Mouse (Mus musculus): ENCODE data around the gene Olfr373. TPM values are rescaled to one million over a fixed set of nuclear protein-coding genes. Genes with fewer than 3 reads are reported as not detected.

Olfr373 gene
- polyA plus RNA-seq (2012; rRNA removed; ENCODE audit: low replicate concordance): not detected in 2 replicates

DNA sequence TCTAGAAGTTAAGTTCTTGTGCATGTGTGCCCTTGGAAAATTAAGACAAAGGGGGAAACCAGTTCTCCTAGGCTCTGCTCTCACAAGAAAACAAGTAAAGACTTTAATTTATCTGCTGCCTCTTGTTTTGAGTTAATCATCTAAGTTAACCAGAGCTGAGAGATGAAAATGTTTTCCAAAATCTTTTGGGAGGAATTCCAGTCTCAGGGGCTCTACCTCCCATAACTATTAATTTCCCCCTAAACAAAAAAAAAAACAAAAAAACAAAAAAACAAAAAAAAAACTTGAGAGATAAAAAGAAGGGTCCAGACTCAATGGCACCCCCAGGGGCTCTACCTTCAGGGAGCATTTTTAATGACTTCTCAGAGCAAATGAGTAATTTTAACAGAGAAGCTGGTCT lies at the start of gene Olfr373:
Gene Olfr373, plus strand, starts transcription at position 301 of the 400 bp plus-strand sequence.

GRCm38 (mm10) chr8:72040918-72041317 lies 42.1 kb upstream of the Olfr373 start, which contains the start of gene Olfr372:
Gene Olfr372 (plus strand): TSS chr8:72041218.

GRCm38 (mm10) chr8:72106740-72107139 lies 23.8 kb downstream of the Olfr373 start, which contains the start of gene Olfr374:
Gene Olfr374 (plus strand): TSS chr8:72107040.

DNA sequence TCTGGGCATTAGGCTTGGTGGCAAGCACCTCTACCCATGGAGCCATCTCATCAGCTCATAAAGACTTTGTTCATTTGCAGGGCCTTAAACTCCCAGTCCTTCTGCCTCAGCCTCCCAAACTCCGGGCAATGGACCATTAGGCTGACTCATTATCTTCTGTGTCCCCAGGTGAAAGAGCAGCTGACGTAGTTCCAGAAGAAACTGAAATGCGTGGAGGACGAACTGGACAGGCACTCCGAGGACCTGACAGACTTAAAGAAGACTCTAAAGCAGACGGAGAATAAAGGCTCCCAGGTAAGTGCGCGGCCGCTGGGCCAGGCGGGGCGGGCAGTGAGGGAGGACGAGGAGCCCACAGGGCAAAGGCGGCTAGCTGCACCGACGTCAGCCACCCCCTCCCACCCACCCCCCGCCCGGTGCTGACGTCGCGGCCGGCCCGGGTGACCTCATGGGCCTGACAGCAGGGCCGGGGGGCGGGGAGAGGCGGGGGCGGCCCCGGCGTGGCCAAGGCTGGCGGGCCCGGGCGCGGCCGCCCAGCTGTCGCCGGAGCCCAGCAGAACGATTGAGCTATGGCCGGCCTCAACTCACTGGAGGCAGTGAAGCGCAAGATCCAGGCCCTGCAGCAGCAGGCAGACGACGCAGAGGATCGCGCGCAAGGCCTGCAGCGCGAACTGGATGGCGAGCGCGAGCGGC lies 51.9 kb downstream of the Olfr373 start, which contains the start of gene Tpm4:
Gene Tpm4, plus strand, starts transcription at position 220 of the 690 bp plus-strand sequence.

Other genes with a start within 250 kb of the Olfr373 start
- 0.02 and 0.04 TPM in 2 replicates for gene Zfp709, start 201.2 kb upstream of the Olfr373 start, polyA plus RNA-seq (2012; rRNA removed; ENCODE audit: low replicate concordance)
- not detected in 2 replicates for gene Zfp882, start 174.6 kb upstream of the Olfr373 start, polyA plus RNA-seq (2012; rRNA removed; ENCODE audit: low replicate concordance)
- 0.27 and 0.54 TPM in 2 replicates for gene Zfp617, start 174.5 kb upstream of the Olfr373 start, polyA plus RNA-seq (2012; rRNA removed; ENCODE audit: low replicate concordance)
- gene Zfp961, start 132.1 kb upstream of the Olfr373 start, polyA plus RNA-seq (2012; rRNA removed; ENCODE audit: low replicate concordance): 1.2 and 1.4 TPM in 2 replicates
- 7.6 and 16.6 TPM in 2 replicates for gene Cyp4f18, start 73.6 kb upstream of the Olfr373 start, polyA plus RNA-seq (2012; rRNA removed; ENCODE audit: low replicate concordance)
- not detected in 2 replicates for gene Olfr372, start 42.0 kb upstream of the Olfr373 start, polyA plus RNA-seq (2012; rRNA removed; ENCODE audit: low replicate concordance)
- not detected in 2 replicates for gene Olfr374, start 23.9 kb downstream of the Olfr373 start, polyA plus RNA-seq (2012; rRNA removed; ENCODE audit: low replicate concordance)
- gene Tpm4, start 51.8 kb downstream of the Olfr373 start, polyA plus RNA-seq (2012; rRNA removed; ENCODE audit: low replicate concordance): 13.1 and 18.1 TPM in 2 replicates
- 39.6 and 59.2 TPM in 2 replicates for gene Rab8a, start 78.0 kb downstream of the Olfr373 start, polyA plus RNA-seq (2012; rRNA removed; ENCODE audit: low replicate concordance)
- 3.3 and 3.4 TPM in 2 replicates for gene Hsh2d, start 106.5 kb downstream of the Olfr373 start, polyA plus RNA-seq (2012; rRNA removed; ENCODE audit: low replicate concordance)
- gene Cib3, start 129.7 kb downstream of the Olfr373 start, polyA plus RNA-seq (2012; rRNA removed; ENCODE audit: low replicate concordance): 0.27 TPM in 1 of 2 replicates, not detected in the other
- not detected in 2 replicates for gene Gm11034, start 130.5 kb downstream of the Olfr373 start, polyA plus RNA-seq (2012; rRNA removed; ENCODE audit: low replicate concordance)
- 17.5 and 26.9 TPM in 2 replicates for gene Fam32a, start 136.6 kb downstream of the Olfr373 start, polyA plus RNA-seq (2012; rRNA removed; ENCODE audit: low replicate concordance)
- 35.4 and 46.7 TPM in 2 replicates for gene Ap1m1, start 156.8 kb downstream of the Olfr373 start, polyA plus RNA-seq (2012; rRNA removed; ENCODE audit: low replicate concordance)
- not detected in 2 replicates for gene Gm10282, start 222.1 kb downstream of the Olfr373 start, polyA plus RNA-seq (2012; rRNA removed; ENCODE audit: low replicate concordance)
- gene Klf2, start 235.9 kb downstream of the Olfr373 start, polyA plus RNA-seq (2012; rRNA removed; ENCODE audit: low replicate concordance): 15.6 and 42.1 TPM in 2 replicates